Mouse (Mus musculus) retina, adult 2 months (tissue): Measurements from ENCODE around the gene Bcar3.

ENCODE experiments used
- DNase-seq: peaks from one replicate; pipeline ENCODE4 v3.0.0-alpha.2; 2012; ENCODE audit warnings: low read depth, low spot score

The Bcar3 gene

GRCm38 (mm10) chr3:122511721-122512619, 218.0 kb downstream of the Bcar3 start:
- DNase-seq: no peak

DNA sequence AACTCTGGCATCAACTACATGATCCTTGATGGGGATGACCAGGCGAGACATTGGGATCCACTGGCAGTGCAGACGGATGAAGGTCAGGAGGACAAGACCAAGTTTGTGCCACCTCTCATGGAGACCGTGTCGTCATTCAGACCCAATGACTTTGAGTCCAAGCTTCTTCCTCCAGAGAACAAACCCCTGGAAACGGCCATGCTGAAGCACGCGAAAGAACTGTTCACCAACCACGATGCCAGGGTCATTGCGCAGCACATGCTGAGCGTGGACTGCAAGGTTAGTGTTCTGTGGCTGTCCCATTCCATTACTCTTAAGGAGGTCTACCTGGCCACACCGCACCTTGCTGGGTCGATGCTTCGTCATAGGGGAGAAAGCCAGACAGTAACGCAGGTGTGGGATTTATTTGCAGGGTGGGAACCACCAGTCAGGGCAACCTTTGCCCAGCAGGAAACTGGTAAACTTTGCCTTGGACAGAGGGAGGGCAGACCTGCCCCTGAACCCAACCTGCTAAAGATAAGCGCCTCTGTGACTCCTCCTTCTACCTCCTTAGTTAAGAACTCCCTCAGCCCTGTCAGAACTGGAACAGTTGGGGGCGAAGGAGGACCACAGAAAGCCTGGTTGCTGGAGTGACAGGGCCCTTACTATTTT, 218.9 kb downstream of the Bcar3 start:
- DNase-seq: no peak

DNA sequence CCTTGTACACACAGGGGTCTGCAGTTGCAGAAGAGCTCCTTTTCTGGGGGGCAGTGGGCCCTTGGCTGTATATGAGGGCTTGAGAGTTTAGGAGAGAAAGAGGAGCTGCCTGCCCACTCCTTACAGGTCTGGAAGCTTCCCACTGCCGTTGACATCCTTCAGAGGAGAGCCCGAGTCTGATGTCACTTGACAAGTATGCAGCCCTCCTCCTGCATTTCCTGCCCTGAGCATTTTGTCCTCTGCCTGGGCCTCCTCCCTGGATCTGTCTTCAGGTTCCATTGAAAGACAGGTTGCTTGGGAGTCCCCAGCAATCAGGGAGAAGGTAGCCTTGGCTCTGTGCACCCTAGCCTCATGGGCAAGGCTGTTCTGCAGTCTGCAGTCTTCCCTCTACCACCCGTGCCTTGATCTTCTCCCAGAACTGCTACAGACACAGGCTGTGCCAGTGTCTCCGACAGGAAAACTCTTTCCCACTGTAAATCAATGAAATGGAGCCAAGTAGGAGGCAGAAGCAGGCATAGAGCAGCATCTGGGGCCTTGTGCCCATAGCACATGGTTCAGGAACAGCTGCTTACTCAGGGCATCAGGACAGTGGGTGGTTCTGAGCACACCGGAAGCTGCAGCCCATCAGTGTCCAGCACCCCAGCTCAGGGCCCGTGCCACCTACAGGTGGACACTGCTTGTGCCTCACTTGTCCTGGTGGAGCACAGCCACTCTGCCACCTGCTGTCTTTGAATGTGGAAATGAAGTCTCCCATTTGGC, 221.8 kb downstream of the Bcar3 start:
- no peak for DNase-seq

GRCm38 (mm10) chr3:122516327-122516695, 222.4 kb downstream of the Bcar3 start:
- DNase-seq: no peak

DNA sequence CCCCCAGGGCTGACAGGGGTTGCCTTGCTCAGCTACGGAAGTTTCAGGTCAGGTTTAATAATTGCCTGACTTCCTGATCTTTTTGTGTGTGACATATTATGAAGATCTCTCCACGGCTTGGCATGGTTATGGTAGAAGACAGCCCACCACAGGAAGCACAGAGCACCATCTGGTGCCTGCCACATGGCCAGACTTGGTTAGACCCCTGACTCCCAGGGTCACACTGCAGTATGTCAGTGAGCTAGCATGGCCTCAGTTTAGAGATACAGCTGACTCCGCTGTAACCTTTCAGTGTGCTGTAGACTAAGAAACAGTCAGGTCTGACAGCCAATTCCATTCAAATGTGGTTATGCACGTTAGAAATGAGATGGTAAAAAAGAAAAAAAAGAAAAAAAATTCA, 223.8 kb downstream of the Bcar3 start:
- DNase-seq: no peak

GRCm38 (mm10) chr3:122518231-122518736, 224.3 kb downstream of the Bcar3 start:
- DNase-seq: no peak

- no peak for DNase-seq
Observed at GRCm38 (mm10) chr3:122519082-122519481, 225.1 kb downstream of the Bcar3 start.

DNA sequence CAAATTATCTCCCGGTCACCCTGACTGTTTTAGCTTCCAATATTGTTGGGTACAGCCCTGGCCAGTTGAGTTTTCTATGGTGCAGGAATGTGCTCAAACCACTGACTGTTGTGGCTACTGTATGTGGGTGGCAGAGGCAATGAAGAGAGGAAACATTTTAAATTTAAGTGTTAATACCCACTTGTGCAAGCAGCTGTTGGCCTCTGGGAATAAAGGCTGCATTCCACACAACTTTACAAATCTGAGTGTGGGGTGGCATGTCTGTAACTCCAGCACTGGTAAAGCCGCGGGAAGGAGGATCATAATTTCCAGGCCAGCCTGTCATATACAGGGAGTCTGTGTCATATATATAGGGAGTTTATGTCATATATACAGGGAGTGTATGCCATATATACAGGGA, 226.4 kb downstream of the Bcar3 start:
- no peak for DNase-seq

DNA sequence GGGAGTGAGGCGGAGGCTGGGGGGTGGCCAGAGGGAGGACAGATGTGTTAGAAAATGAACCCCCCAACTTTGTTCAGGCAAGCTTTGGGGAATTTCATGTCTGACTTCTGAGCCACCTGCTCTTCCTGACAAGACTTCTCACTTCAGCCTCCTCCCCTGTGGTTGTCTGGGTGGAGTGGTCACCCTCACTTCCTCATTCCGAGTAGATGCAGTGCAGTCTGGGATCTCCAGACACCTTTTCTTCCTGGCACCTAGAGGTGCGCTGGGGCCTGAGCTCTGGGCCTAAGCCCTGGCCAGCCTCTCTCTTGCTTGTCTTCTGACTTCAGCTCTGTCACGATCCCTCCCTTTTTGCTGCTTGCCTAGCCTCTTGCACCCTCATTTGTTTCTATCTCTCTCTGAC, 226.9 kb downstream of the Bcar3 start:
- no peak for DNase-seq

DNA sequence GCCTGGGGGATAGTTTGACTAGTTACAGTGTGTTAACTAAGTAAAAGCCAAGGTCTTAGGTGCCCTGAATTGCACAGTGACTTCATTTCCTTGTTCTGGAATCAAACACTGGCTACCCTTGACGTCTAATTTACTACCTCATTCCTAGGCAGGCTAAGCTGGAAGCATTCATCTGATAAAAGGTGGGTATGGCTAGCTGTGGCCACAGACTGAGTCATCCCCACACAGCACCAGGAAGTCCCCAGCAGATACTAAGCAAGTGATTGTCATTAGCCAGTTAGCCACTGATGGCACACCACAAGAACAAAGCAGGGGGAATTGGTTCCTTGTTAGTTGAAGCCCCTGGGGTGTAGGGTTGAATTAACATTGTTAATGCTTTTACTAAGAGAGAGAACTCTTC, 227.4 kb downstream of the Bcar3 start:
- no peak for DNase-seq

DNA sequence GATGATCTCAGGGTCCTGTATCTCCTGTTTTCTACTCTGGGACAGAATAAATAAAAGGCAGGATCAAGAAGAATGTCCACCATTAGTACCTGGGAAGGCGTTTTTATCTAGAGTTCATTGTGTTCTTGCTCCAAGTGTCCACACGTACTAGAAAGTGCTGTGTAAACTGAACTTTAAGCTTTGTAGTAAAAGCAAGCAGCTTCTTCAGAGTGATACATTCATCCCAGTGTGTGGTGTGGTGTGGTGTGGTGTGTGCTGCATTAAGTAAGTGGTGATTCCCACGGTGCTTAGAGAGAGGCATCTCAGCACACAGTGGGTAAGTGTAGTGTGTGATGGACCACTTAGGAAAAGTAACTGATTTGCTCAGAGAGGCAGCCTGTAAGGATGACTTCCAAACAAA, 234.5 kb downstream of the Bcar3 start:
- DNase-seq: no peak

- no peak for DNase-seq
Observed at GRCm38 (mm10) chr3:122535938-122536703, 242.2 kb downstream of the Bcar3 start.

GRCm38 (mm10) chr3:122538851-122539250, 244.9 kb downstream of the Bcar3 start:
- no peak for DNase-seq

DNA sequence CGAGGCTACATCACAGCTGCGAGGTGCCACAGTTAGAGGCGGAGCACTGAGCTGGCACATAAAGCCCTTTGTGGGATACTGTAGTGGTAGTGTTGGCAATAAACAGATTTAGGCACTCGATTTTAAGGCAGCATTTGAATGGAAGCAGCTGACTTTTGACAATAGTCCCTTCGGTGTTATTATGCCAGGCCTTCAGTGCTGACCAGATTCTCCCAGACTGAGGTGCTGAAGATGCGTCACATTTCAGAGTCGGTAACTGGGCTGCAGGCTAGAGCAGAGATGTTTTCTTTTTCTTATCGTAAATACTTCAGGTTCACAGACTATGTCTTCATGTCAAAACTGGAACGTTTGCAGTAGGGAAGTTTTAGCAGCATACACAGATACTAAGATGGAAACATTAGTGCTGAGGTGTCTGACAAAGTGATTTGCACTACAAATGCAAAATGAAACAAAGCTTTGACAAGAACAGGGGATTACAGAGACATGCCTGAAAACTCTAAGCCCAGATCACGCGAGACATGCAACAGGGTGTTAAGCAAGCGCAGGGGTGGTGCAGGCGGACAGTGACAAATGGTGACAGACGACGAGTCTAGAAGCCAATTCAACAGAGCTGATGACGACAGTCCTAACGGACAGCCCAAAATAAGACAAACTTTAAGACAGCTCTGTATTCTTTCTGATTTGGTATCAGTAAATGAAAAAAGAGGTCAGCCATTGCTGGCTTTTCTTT, 246.2 kb downstream of the Bcar3 start:
- DNase-seq: no peak

- DNase-seq: no peak
Observed at GRCm38 (mm10) chr3:122540918-122541317, 247.0 kb downstream of the Bcar3 start.

- DNase-seq: no peak
Observed at GRCm38 (mm10) chr3:122545346-122545745, 251.4 kb downstream of the Bcar3 start.

DNA sequence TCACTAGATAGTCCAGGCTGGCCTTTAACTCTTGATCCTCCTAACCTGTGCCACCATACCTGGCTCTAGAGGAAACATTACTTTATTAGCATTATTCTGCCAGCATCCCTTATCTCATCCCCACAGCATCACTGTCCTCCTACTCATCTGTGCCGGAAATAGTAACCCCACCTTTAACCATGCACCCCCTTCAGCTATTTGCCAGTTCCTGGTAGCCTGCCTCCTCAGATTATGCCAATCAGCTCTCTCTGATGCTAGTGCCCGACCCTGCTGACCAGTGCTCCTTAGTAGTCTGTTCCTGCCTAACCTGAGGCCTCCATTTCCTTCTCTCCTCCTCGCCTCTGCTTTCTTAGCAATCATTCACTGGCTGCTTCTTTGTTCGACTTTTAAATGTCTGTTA, 253.5 kb downstream of the Bcar3 start:
- DNase-seq: no peak

DNA sequence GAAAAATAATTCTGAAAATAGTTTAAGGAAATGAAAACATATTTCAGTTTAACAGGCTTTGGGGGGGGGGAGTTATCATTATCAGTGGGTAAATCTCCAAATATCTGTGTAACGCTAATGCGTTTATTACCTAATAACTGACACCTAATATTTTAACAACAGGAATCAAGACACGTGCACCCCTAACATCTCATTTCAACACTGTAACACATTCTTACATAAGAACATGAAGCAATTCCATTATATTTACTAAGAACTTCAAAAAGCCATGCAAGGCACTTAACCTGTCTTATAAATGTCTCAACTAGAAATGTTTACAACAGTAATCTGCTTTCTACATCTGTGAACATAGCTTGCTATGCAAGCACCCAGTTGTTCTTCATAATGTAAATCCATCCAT, 257.2 kb downstream of the Bcar3 start:
- DNase-seq: no peak

DNA sequence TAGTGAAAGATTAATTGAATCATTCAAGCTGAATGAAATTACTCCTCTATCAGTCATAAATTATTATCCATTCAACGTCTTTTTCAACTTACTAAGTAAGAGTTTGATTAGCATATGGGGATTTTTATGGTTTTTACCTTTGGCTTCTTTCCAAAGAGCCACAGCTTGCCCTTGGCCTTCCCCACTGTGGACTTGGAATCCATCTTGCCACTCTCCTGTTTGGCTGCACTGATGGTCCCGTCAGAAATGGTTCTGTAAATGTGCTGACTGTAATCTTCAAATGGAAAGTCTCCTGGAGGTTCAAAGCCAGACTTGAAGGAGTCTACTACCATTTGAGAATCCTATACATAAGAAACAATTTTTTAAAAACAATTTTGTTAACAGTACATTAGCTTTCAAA, 263.8 kb downstream of the Bcar3 start:
- DNase-seq: no peak

GRCm38 (mm10) chr3:122565285-122565684, 271.3 kb downstream of the Bcar3 start:
- no peak for DNase-seq

- DNase-seq: no peak
Observed at GRCm38 (mm10) chr3:122566112-122566511, 272.2 kb downstream of the Bcar3 start.
